Mouse (Mus musculus) forebrain, postnatal 0 days (tissue): ENCODE measurements around the gene Plekhb2. TPM values are rescaled to one million over a fixed set of nuclear protein-coding genes. Genes with fewer than 3 reads are reported as not detected.

ENCODE experiments used
- ATAC-seq: fragments of 200-750 bp; cut with Nextera tagmentation; 2 replicates; pipeline ENCODE4 v1.8.0; 2017; ENCODE audit warnings: mild to moderate bottlenecking, moderate library complexity
- DNase-seq: peaks from one replicate; pipeline ENCODE4 v3.0.0-alpha.2; 2015
- H3K27ac ChIP-seq: fragments of 300-500 bp; sonication (generic); 2 replicates; pipeline ENCODE4 v1.5.1; 2014; ENCODE audit warnings: low read depth, mild to moderate bottlenecking, antibody characterized with exemption, low read length, moderate library complexity, mixed read lengths
- H3K27me3 ChIP-seq: fragments of 300-500 bp; sonication (generic); 2 replicates; pipeline ENCODE4 v1.6.1; 2014; ENCODE audit warnings: mild to moderate bottlenecking, low read length, mixed read lengths; ENCODE audit not compliant: insufficient read depth
- H3K36me3 ChIP-seq: fragments of 300-500 bp; sonication (generic); 2 replicates; pipeline ENCODE4 v1.6.1; 2014; ENCODE audit warnings: mild to moderate bottlenecking, moderate library complexity; ENCODE audit not compliant: insufficient read depth
- H3K4me1 ChIP-seq: fragments of 300-500 bp; sonication (generic); 2 replicates; pipeline ENCODE4 v1.6.1; 2014; ENCODE audit warnings: antibody characterized with exemption; ENCODE audit not compliant: insufficient read depth
- H3K4me2 ChIP-seq: fragments of 300-500 bp; sonication (generic); 2 replicates; pipeline ENCODE4 v1.6.1; 2014; ENCODE audit warnings: low read depth, mild to moderate bottlenecking, moderate library complexity
- H3K4me3 ChIP-seq: fragments of 300-500 bp; sonication (generic); 2 replicates; pipeline ENCODE4 v1.5.1; 2014; ENCODE audit warnings: low read depth, low read length, mixed read lengths
- H3K9ac ChIP-seq: fragments of 300-500 bp; sonication (generic); 2 replicates; pipeline ENCODE4 v1.6.1; 2014; ENCODE audit warnings: mild to moderate bottlenecking
- H3K9me3 ChIP-seq: fragments of 300-500 bp; sonication (generic); 2 replicates; pipeline ENCODE4 v1.6.1; 2016; ENCODE audit warnings: low read length
- CTCF ChIP-seq: sonication (generic); IDR thresholded peaks from 2 replicates; pipeline ENCODE4 v1.5.1; 2016; ENCODE audit warnings: antibody characterized with exemption, control low read depth, low read depth
- WGBS: fragments of 180-500 bp; shearing (Covaris S2); extraction: QIAGEN DNeasy Blood & Tissue Kit; methylation state at CpG from one replicate; pipeline ENCODE4 v1.1.7; 2014; 5-methylcytosine and 5-hydroxymethylcytosine counted together
- polyA plus RNA-seq: library from polyadenylated mRNA; unstranded; fragments of >200 nt; fragmentation: Nextera tagmentation; extraction: Ambion mirVana; gene quantifications from 2 replicates; pipeline ENCODE4 v1.2.1, GENCODE M21; 2015
- total RNA-seq: library from RNA; depleted of rRNA; stranded (reverse); fragments of >200 nt; gene quantifications from 2 replicates; pipeline ENCODE4 v1.2.3, GENCODE M21; 2014; rRNA removed

The Plekhb2 gene
- total and polyA plus RNA-seq, 2 experiments from 2014 or later, result 80.5 to 86.1 TPM

DNA sequence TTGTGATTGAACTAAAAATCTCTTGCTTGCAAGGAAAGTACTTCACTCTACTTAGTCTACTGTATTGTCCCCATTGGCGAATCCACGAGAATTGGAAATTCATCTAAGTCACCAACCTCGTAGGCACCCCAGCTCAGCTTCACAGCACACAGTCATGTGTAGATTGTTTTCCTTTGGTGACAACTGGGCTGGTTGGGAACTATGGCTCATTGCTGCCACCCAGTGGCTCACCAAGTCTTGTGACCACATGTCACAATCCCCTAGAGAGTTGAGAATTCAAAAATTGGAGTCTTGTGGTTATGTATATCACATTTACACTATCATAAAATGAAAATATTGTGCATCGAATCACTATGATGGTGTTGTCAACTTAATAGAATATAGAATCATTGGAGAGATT is 47.1 kb downstream of the Plekhb2 start:
- H3K4me2 ChIP-seq, result no peak overlapping the region
- WGBS, result 46% methylated on average over 4 of the region's 4 CpGs
- no peaks in the 10 kb centered on the region for H3K27me3 ChIP-seq
- peak; percentile 54 for DNase-seq
- H3K4me3 ChIP-seq, result no peak overlapping the region
- no peaks in the 10 kb centered on the region for H3K4me1 ChIP-seq
- H3K9ac ChIP-seq, result no peak overlapping the region
- no peaks in the 10 kb centered on the region for H3K36me3 ChIP-seq
- no peaks in the 10 kb centered on the region for H3K9me3 ChIP-seq
- H3K27ac ChIP-seq, result no peak overlapping the region
- peak; percentile 72 for TF ChIP-seq CTCF
- peak; percentile 59; the same call in 1 of the 2 replicates for ATAC-seq

DNA sequence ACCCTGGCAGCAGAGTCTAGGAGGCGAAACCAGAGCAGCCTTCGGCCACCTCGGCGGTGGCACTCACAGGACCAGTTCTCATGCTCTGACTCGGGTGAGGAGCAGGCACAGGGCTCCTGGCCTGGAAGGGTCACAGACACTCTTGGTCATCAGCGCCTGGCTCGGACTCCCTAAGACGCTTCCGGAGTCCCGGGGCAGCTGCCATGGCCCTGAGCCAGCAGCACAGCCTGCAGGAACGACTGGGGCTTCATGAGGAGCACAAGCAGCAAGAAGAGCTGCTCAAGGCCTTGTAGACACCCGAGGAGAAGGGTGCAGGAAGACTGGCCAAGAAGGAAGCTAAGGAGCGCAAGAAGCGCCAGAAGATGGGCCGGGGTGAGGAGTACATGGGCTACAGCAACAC is 78.9 kb downstream of the Plekhb2 start:
- Histone ChIP-seq H3K27me3 (no peaks in the 10 kb centered on the region), H3K4me2 (no peak overlapping the region), H3K36me3 (no peaks in the 10 kb centered on the region), H3K9me3 (no peaks in the 10 kb centered on the region), H3K27ac (no peak overlapping the region), H3K4me3 (no peak overlapping the region), H3K4me1 (no peaks in the 10 kb centered on the region), H3K9ac (no peak overlapping the region)
- ATAC-seq (no peak), DNase-seq (no peak)
- TF ChIP-seq CTCF, result no peak
- WGBS, result 93% methylated on average over 15 of the region's 15 CpGs

Other genes starting within 250 kb of the Plekhb2 start
- gene Fam168b, start 6.9 kb upstream of the Plekhb2 start, total RNA-seq, result 244 and 334 TPM in 2 replicates
- 81.9 and 100 TPM in 2 replicates for gene Fam168b, start 6.9 kb upstream of the Plekhb2 start, polyA plus RNA-seq